8 mouse cellular contexts compared by ENCODE assay signal in the genomic region with DNA sequence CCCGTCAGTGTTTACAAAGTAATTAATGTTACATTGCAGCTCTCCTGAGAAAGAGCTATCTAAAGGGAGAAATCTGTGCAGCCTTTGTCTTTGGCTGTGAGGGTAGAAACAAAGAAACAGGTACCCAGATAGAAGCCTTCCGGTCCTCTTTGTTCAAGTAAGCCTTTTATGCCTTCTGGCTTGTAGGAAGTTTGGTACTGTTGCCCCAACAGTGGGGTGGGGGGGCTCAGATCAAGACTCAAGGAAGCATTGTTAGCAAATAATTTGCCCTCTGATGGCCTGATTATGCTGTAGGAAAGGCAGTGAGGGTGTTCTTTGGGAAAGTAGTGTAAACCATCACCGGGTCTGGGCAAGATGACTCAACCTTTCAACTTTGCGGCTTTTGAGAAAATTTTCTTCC. TPM values are rescaled to one million over a fixed set of nuclear protein-coding genes. Genes with fewer than 3 reads are reported as not detected.
DNase-seq lines count a peak whose midpoint lies in the region; ATAC-seq and TF ChIP-seq lines count a peak whose summit lies in the region.

No protein-coding gene starts in this region.

- no peak for TF ChIP-seq POLR2A in ES-Bruce4 (IDR thresholded peaks at IDR 0.05; ENCODE audit: insufficient read depth, low read length)

- WGBS in heart, embryonic 11.5 days (ENCODE audit: insufficient replicate concordance): 3% methylated on average over 4 of the region's 4 CpGs
- 3% methylated on average over 4 of the region's 4 CpGs for WGBS in forebrain, postnatal 0 days
- 11% methylated on average over 4 of the region's 4 CpGs for WGBS in macrophage (ENCODE audit: missing documents)

- peaks cover 81% of the 10 kb centered on the region for H3K79me2 ChIP-seq in macrophage (ENCODE audit: inconsistent target)

- ATAC-seq in heart, embryonic 11.5 days (replicated peaks; ENCODE audit: insufficient number of reproducible peaks, low FRiP score, low TSS enrichment): no peak
- no peak for ATAC-seq in forebrain, postnatal 0 days

- no peaks in the 10 kb centered on the region for H3K9me3 ChIP-seq in heart, embryonic 11.5 days (replicated peaks; ENCODE audit: control insufficient read depth, low read length)
- H3K9me3 ChIP-seq in ES-Bruce4 (replicated peaks; ENCODE audit: control insufficient read depth, insufficient read depth, low read length, poor library complexity, severe bottlenecking): no peaks in the 10 kb centered on the region
- no peaks in the 10 kb centered on the region for H3K9me3 ChIP-seq in forebrain, postnatal 0 days (ENCODE audit: low read length)

- H3K4me1 ChIP-seq in heart, embryonic 11.5 days (ENCODE audit: control insufficient read depth, insufficient read depth, low read length): peaks cover 46% of the 10 kb centered on the region
- H3K4me1 ChIP-seq in ES-Bruce4 (ENCODE audit: control insufficient read depth, insufficient read depth, low read length): peaks cover 2% of the 10 kb centered on the region
- peaks cover 32% of the 10 kb centered on the region for H3K4me1 ChIP-seq in forebrain, postnatal 0 days (ENCODE audit: insufficient read depth)

- TF ChIP-seq EP300 in ES-Bruce4 (IDR thresholded peaks at IDR 0.05; ENCODE audit: insufficient read depth, low read depth, low read length): no peak

- H3K4me3 ChIP-seq in heart, embryonic 11.5 days (ENCODE audit: low read depth, low read length): peak overlapping the region; percentile 95
- H3K4me3 ChIP-seq in ES-Bruce4 (ENCODE audit: low read depth, low read length) (peak overlapping the region; percentile 93), macrophage (ENCODE audit: inconsistent target) (peak overlapping the region; percentile 95)
- H3K4me3 ChIP-seq in forebrain, postnatal 0 days (ENCODE audit: low read depth, low read length): peak overlapping the region; percentile 66

- H3K27ac ChIP-seq in heart, embryonic 11.5 days (ENCODE audit: low read depth, low read length): peak overlapping the region; percentile 98
- H3K27ac ChIP-seq in ES-Bruce4 (ENCODE audit: insufficient read depth, low read length) (peak overlapping the region; percentile 52), macrophage (peak overlapping the region; percentile 97)
- peak overlapping the region; percentile 93 for H3K27ac ChIP-seq in forebrain, postnatal 0 days (ENCODE audit: low read depth, low read length)

- H3K9ac ChIP-seq in heart, embryonic 11.5 days (ENCODE audit: low read depth, low read length): peak overlapping the region; percentile 89
- peak overlapping the region; percentile 89 for H3K9ac ChIP-seq in ES-Bruce4 (ENCODE audit: low read depth, poor library complexity, severe bottlenecking)
- H3K9ac ChIP-seq in forebrain, postnatal 0 days: peak overlapping the region; percentile 85

- no peaks in the 10 kb centered on the region for H3K27me3 ChIP-seq in heart, embryonic 11.5 days (ENCODE audit: control insufficient read depth, insufficient read depth, low read length)
- no peaks in the 10 kb centered on the region for H3K27me3 ChIP-seq in ES-Bruce4 (ENCODE audit: control insufficient read depth, insufficient read depth, low read length, poor library complexity, severe bottlenecking)
- no peaks in the 10 kb centered on the region for H3K27me3 ChIP-seq in forebrain, postnatal 0 days (ENCODE audit: insufficient read depth, low read length)

- DNase-seq in heart, postnatal 4 days: no peak
- peak; percentile 24 for DNase-seq in forebrain, postnatal 0 days
- DNase-seq in B cell, adult 2 months: no peak
- no peak for DNase-seq in cerebellum, adult 18-20 months
- DNase-seq in adrenal gland, postnatal 10 days: no peak

- H3K36me3 ChIP-seq in heart, embryonic 11.5 days (ENCODE audit: control insufficient read depth, insufficient read depth, low read length): peaks cover 6% of the 10 kb centered on the region; the same call in 1 of the 2 replicates
- H3K36me3 ChIP-seq in ES-Bruce4 (ENCODE audit: control insufficient read depth, insufficient read depth, low read length, poor library complexity, severe bottlenecking) (peaks cover 36% of the 10 kb centered on the region), macrophage (ENCODE audit: inconsistent target) (no peaks in the 10 kb centered on the region; the same call in 1 of the 2 replicates)
- H3K36me3 ChIP-seq in forebrain, postnatal 0 days (ENCODE audit: insufficient read depth): no peaks in the 10 kb centered on the region

- no peak for TF ChIP-seq CTCF in ES-Bruce4 (IDR thresholded peaks at IDR 0.05; ENCODE audit: low read depth, low read length)
- TF ChIP-seq CTCF in forebrain, postnatal 0 days (IDR thresholded peaks at IDR 0.05; ENCODE audit: low read depth): no peak

- peak overlapping the region; percentile 76 for H3K4me2 ChIP-seq in heart, embryonic 11.5 days
- peak overlapping the region; percentile 59 for H3K4me2 ChIP-seq in forebrain, postnatal 0 days (ENCODE audit: low read depth)

RNA-seq across cellular contexts. Expression of a gene that starts 2.0 kb away (rescaled TPM):
- polyA plus RNA-seq in heart, embryonic 11.5 days (2014; fragmentation: Nextera tagmentation; extraction: Ambion mirVana): 1,555 and 1,889 TPM in 2 replicates
- 1,000 to 10,000 TPM; 1,087 to 1,151 TPM for total RNA-seq in heart, postnatal 4 days (2021)
- 2,048 and 2,433 TPM in 2 replicates for polyA plus RNA-seq in ES-Bruce4 (2011; ENCODE audit: insufficient read depth, insufficient read length, low read depth, missing spikeins)
- 677 and 762 TPM in 2 replicates for total RNA-seq in forebrain, postnatal 0 days (2014; rRNA removed)
- 764 and 783 TPM in 2 replicates for polyA plus RNA-seq in forebrain, postnatal 0 days (2015; fragmentation: Nextera tagmentation; extraction: Ambion mirVana)
- 100 to 1,000 TPM; 129 to 556 (median 289) TPM for total RNA-seq in macrophage (2018; cell fraction: chromatin; rRNA removed)
- 100 to 1,000 TPM; 377 to 606 (median 504) TPM for total RNA-seq in macrophage (2018; cell fraction: cytosol; rRNA removed)
- 100 to 1,000 TPM; 209 to 932 (median 367) TPM for total RNA-seq in macrophage (2018; cell fraction: nucleus; rRNA removed)
- 486 to 1,380 TPM (median 674 TPM) in 3 replicates for polyA plus RNA-seq in macrophage (2018)
- 100 to 1,000 TPM; 585 to 668 TPM for total RNA-seq in adrenal gland, postnatal 10 days (2021)

RNA-seq across cellular contexts. Expression of a gene that starts 21.8 kb away (rescaled TPM):
- polyA plus RNA-seq in heart, embryonic 11.5 days (2014; fragmentation: Nextera tagmentation; extraction: Ambion mirVana): 0.14 and 0.31 TPM in 2 replicates
- under 1 TPM in 1 of 2 experiments, not detected in 1; 0.11 TPM for total RNA-seq in heart, postnatal 4 days (2021)
- 4.5 and 5.2 TPM in 2 replicates for polyA plus RNA-seq in ES-Bruce4 (2011; ENCODE audit: insufficient read depth, insufficient read length, low read depth, missing spikeins)
- 5.7 and 8.6 TPM in 2 replicates for total RNA-seq in forebrain, postnatal 0 days (2014; rRNA removed)
- 4.7 and 5.3 TPM in 2 replicates for polyA plus RNA-seq in forebrain, postnatal 0 days (2015; fragmentation: Nextera tagmentation; extraction: Ambion mirVana)
- total RNA-seq in macrophage (2018; cell fraction: chromatin; rRNA removed): not detected
- total RNA-seq in macrophage (2018; cell fraction: cytosol; rRNA removed): under 1 TPM in 1 of 26 experiments, not detected in 25; 0.19 TPM
- not detected for total RNA-seq in macrophage (2018; cell fraction: nucleus; rRNA removed)
- 0.20 TPM in 1 of 3 replicates, not detected in the others for polyA plus RNA-seq in macrophage (2018)
- total RNA-seq in adrenal gland, postnatal 10 days (2021): under 1 TPM; 0.42 to 0.45 TPM

RNA-seq across cellular contexts. Expression of a gene that starts 41.1 kb away (rescaled TPM):
- 19.2 and 21.7 TPM in 2 replicates for polyA plus RNA-seq in heart, embryonic 11.5 days (2014; fragmentation: Nextera tagmentation; extraction: Ambion mirVana)
- total RNA-seq in heart, postnatal 4 days (2021): 10 to 100 TPM; 16.7 to 17.3 TPM
- polyA plus RNA-seq in ES-Bruce4 (2011; ENCODE audit: insufficient read depth, insufficient read length, low read depth, missing spikeins): 28.3 and 30.9 TPM in 2 replicates
- 133 and 137 TPM in 2 replicates for total RNA-seq in forebrain, postnatal 0 days (2014; rRNA removed)
- polyA plus RNA-seq in forebrain, postnatal 0 days (2015; fragmentation: Nextera tagmentation; extraction: Ambion mirVana): 181 and 195 TPM in 2 replicates
- total RNA-seq in macrophage (2018; cell fraction: chromatin; rRNA removed): 100 to 1,000 TPM in 3 of 26 experiments, 10 to 100 TPM in 23; 20.5 to 116 (median 57.6) TPM
- 10 to 100 TPM in 12 of 26 experiments, 1 to 10 TPM in 14; 6.8 to 12.4 (median 9.8) TPM for total RNA-seq in macrophage (2018; cell fraction: cytosol; rRNA removed)
- 10 to 100 TPM in 25 of 26 experiments, 1 to 10 TPM in 1; 9.1 to 79.5 (median 26.4) TPM for total RNA-seq in macrophage (2018; cell fraction: nucleus; rRNA removed)
- 7.7 to 12.5 TPM (median 10.1 TPM) in 3 replicates for polyA plus RNA-seq in macrophage (2018)
- total RNA-seq in adrenal gland, postnatal 10 days (2021): 10 to 100 TPM; 26.2 to 35.7 TPM
